Mouse (Mus musculus) lung, embryonic 15.5 days (tissue): Measurements from ENCODE around the gene Foxa3. TPM values are rescaled to one million over a fixed set of nuclear protein-coding genes. Genes with fewer than 3 reads are reported as not detected.

Source experiments
- ATAC-seq: fragments of 200-750 bp; cut with Nextera tagmentation; 2 replicates; pipeline ENCODE4 v1.8.0; 2017; ENCODE audit warnings: moderate number of reproducible peaks, borderline replicate concordance; ENCODE audit not compliant: low FRiP score, low TSS enrichment; ENCODE audit errors: extremely low read depth
- H3K27ac ChIP-seq: fragments of 300-500 bp; sonication (generic); 2 replicates; pipeline ENCODE4 v1.5.1; 2015; ENCODE audit warnings: moderate library complexity, mild to moderate bottlenecking, inconsistent platforms
- H3K27me3 ChIP-seq: fragments of 300-500 bp; sonication (generic); 2 replicates; pipeline ENCODE4 v1.6.1; 2015; ENCODE audit warnings: inconsistent platforms
- H3K36me3 ChIP-seq: fragments of 300-500 bp; sonication (generic); 2 replicates; pipeline ENCODE4 v1.6.1; 2015; ENCODE audit warnings: inconsistent platforms
- H3K4me1 ChIP-seq: fragments of 300-500 bp; sonication (generic); 2 replicates; pipeline ENCODE4 v1.6.1; 2015; ENCODE audit warnings: inconsistent platforms
- H3K4me2 ChIP-seq: fragments of 300-500 bp; sonication (generic); 2 replicates; pipeline ENCODE4 v1.6.1; 2015; ENCODE audit warnings: inconsistent platforms, mild to moderate bottlenecking, moderate library complexity
- H3K4me3 ChIP-seq: fragments of 300-500 bp; sonication (generic); 2 replicates; pipeline ENCODE4 v1.5.1; 2015; ENCODE audit warnings: mild to moderate bottlenecking, inconsistent platforms
- H3K9ac ChIP-seq: fragments of 300-500 bp; sonication (generic); 2 replicates; pipeline ENCODE4 v1.6.1; 2015; ENCODE audit warnings: inconsistent platforms
- H3K9me3 ChIP-seq: fragments of 300-500 bp; sonication (generic); 2 replicates; pipeline ENCODE4 v1.6.1; 2016; ENCODE audit warnings: inconsistent platforms
- WGBS: fragments of 180-500 bp; shearing (Covaris S2); methylation state at CpG from one replicate; pipeline ENCODE4 v1.1.7; 2015; 5-methylcytosine and 5-hydroxymethylcytosine counted together
- polyA plus RNA-seq: library from polyadenylated mRNA; unstranded; fragments of >200 nt; fragmentation: Nextera tagmentation; extraction: Ambion mirVana; gene quantifications from 2 replicates; pipeline ENCODE4 v1.2.1, GENCODE M21; 2015

The Foxa3 gene
- polyA plus RNA-seq, 1 experiment from 2014 or later, result 2.4 TPM

- Histone ChIP-seq H3K9ac (peak overlapping the region; percentile 53), H3K27ac (no peak overlapping the region), H3K4me1 (peaks cover 22% of the 10 kb centered on the region), H3K9me3 (no peaks in the 10 kb centered on the region), H3K36me3 (no peaks in the 10 kb centered on the region), H3K4me3 (peak overlapping the region; percentile 53), H3K27me3 (peaks cover 35% of the 10 kb centered on the region), H3K4me2 (peak overlapping the region; percentile 83)
- WGBS, result under 1% methylated on average over 59 of the region's 59 CpGs
- ATAC-seq, result no peak; the same call in 1 of the 2 replicates
These were observed 31.6 kb downstream of the Foxa3 start for GRCm38 (mm10) chr7:18991660-18992293.

DNA sequence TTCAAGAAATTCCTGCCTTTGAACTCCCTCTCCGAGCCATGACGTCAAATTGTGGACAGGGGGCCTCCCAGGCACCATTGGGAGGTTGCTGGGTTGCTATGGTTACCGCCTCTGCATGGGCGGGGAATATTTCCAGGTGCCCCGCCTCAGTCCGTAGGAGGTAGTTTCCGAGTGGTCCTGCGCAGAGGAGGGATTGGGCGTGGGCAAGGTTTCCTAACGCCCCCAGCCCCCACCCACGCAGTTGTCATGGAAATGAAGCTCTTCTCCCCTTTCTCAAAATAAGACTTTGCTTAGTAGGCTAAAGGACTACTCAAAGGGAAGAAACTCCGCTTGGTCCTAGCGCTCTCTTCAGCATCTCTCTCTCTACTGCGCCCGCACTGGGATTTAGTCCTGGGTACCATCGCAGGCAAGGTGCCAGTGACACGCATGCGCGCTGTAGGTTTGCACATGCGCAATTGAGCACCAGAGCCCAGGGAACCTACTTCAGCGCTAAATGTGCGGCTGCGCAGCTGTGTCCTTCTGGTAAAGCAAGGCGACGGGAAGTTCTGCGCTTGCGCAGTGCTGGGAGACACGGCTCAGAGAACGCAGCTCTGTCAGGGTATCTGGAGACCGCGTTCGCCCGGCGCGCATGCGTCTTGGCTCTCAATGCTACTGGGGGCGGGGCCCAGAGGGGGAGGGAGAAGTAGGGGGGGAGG lies 32.6 kb downstream of the Foxa3 start, which contains the start of gene Mypop:
Gene Mypop, plus strand, starts transcription at position 645 of the 695 bp plus-strand sequence.
- Histone ChIP-seq H3K36me3 (no peaks in the 10 kb centered on the region), H3K27ac (peak within 1 kb of the TSS; percentile 57), H3K4me3 (peak within 1 kb of the TSS; percentile 53), H3K9ac (peak within 1 kb of the TSS; percentile 53), H3K4me1 (peaks cover 22% of the 10 kb centered on the region), H3K4me2 (peak within 1 kb of the TSS; percentile 83), H3K9me3 (no peaks in the 10 kb centered on the region), H3K27me3 (peaks cover 35% of the 10 kb centered on the region)
- under 1% methylated on average over 37 of the region's 37 CpGs for WGBS
- ATAC-seq, result peak; percentile 93

DNA sequence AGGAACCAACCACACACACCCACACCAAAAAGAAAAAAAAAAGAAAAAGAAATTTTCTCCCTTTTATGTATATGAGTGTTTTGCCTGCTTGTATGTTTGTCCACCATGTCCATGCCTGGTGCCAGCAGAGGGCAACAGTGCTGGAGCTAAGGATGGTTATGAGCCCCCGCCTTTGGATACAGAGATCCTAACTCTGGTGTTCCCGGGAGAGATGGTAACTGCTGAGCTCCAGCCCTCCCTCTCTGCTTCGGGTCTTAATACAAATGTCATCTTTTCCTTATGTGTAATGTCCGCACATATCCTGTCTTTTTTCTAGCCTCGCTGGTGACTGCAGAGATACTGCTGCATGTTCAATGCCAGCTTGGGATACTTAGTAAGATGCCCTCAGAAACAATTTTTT lies 33.3 kb downstream of the Foxa3 start:
- peak overlapping the region; percentile 53 for H3K4me3 ChIP-seq
- H3K4me2 ChIP-seq, result peak overlapping the region; percentile 83
- no peaks in the 10 kb centered on the region for H3K9me3 ChIP-seq
- peaks cover 22% of the 10 kb centered on the region for H3K4me1 ChIP-seq
- H3K9ac ChIP-seq, result 0 out of 2 replicates have a peak overlapping the region, but pooled peaks have one; percentile 1
- no peaks in the 10 kb centered on the region for H3K36me3 ChIP-seq
- no peak for ATAC-seq
- H3K27me3 ChIP-seq, result peaks cover 35% of the 10 kb centered on the region
- H3K27ac ChIP-seq, result peak overlapping the region; percentile 57; the same call in 1 of the 2 replicates
- 5% methylated on average over 5 of the region's 5 CpGs for WGBS

DNA sequence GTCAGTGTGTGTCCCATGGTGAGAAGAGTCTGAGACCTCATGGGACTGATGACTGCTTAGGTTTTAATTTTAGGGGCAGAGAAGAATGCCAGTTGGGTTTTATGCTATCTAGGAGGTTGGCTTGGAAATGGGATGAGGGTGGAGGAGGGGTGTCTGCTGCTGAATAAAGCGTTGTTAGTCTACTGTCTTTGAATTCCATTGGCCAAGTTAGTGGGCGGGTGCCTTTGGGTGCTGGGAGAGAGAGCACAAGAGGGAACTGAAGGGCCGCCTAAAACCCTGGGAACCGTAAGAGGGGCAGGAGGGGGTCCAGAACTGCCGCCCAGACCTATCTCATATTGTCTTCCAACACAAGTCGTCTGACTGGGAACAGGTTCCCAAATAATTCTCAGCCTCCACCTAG lies 34.6 kb downstream of the Foxa3 start:
- H3K36me3 ChIP-seq, result no peaks in the 10 kb centered on the region
- H3K27me3 ChIP-seq, result peaks cover 34% of the 10 kb centered on the region
- no peak overlapping the region for H3K27ac ChIP-seq
- H3K4me1 ChIP-seq, result peaks cover 22% of the 10 kb centered on the region
- no peak overlapping the region for H3K4me3 ChIP-seq
- H3K4me2 ChIP-seq, result no peak overlapping the region
- ATAC-seq, result no peak
- no peaks in the 10 kb centered on the region for H3K9me3 ChIP-seq
- 65% methylated on average over 6 of the region's 6 CpGs for WGBS
- no peak overlapping the region for H3K9ac ChIP-seq

DNA sequence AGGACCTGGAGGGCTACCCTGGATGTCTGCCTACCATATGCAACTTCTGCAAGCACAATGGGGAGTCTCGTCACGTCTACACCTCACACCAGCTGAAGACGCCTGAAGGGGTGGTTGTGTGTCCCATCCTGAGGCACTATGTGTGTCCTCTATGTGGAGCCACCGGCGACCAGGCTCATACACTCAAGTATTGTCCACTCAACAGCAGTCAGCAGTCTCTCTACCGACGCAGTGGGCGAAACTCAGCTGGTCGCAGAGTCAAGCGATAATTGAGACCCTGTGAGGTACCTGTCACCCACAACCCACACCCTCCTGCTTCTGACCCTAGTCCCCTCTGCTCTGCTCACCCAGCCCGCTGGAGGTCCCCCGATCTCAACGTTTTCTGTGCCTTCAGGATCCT lies 35.6 kb downstream of the Foxa3 start:
- Histone ChIP-seq H3K4me1 (peaks cover 22% of the 10 kb centered on the region), H3K9ac (no peak overlapping the region), H3K36me3 (no peaks in the 10 kb centered on the region), H3K4me3 (no peak overlapping the region), H3K4me2 (no peak overlapping the region), H3K27me3 (peaks cover 24% of the 10 kb centered on the region), H3K9me3 (no peaks in the 10 kb centered on the region), H3K27ac (no peak overlapping the region)
- WGBS, result 71% methylated on average over 13 of the region's 13 CpGs
- ATAC-seq, result no peak

DNA sequence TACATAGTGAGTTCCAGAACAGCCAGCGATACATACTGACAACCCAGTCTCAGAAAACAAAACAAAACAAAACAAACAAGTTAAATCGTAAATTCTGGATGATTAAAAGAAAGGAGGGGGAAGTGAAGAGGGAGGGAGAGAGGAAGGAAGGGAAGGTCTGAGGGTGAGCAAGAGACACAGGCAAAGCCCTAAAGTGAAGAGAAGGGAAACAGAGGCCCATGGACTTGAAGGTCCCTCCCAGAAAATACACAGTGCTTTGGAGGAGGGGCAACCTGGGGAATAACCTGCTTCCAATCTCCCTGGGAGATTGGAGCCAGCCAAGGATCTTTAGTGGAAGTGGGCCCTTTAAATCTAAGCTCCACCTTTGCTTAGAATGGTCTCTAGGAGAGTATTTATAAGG lies 36.2 kb downstream of the Foxa3 start, which contains the start of gene Nanos2:
Gene Nanos2, plus strand, starts transcription at position 301 of the 400 bp plus-strand sequence.
- H3K9ac ChIP-seq, result no peak within 1 kb of the TSS
- WGBS, result 51% methylated on average over 2 of the region's 2 CpGs
- H3K4me2 ChIP-seq, result no peak within 1 kb of the TSS
- H3K36me3 ChIP-seq, result no peaks in the 10 kb centered on the region
- no peaks in the 10 kb centered on the region for H3K9me3 ChIP-seq
- H3K27ac ChIP-seq, result no peak within 1 kb of the TSS
- H3K27me3 ChIP-seq, result peaks cover 18% of the 10 kb centered on the region
- no peak for ATAC-seq
- peaks cover 20% of the 10 kb centered on the region for H3K4me1 ChIP-seq
- no peak within 1 kb of the TSS for H3K4me3 ChIP-seq

- Histone ChIP-seq H3K4me2 (no peak overlapping the region), H3K27me3 (peaks cover 12% of the 10 kb centered on the region; the same call in 1 of the 2 replicates), H3K4me1 (peaks cover 14% of the 10 kb centered on the region), H3K36me3 (no peaks in the 10 kb centered on the region), H3K9me3 (no peaks in the 10 kb centered on the region), H3K4me3 (no peak overlapping the region), H3K9ac (no peak overlapping the region), H3K27ac (no peak overlapping the region)
- no peak for ATAC-seq
- WGBS, result 60% methylated on average over 2 of the region's 2 CpGs
These were observed 36.8 kb downstream of the Foxa3 start for GRCm38 (mm10) chr7:18986503-18986902.

DNA sequence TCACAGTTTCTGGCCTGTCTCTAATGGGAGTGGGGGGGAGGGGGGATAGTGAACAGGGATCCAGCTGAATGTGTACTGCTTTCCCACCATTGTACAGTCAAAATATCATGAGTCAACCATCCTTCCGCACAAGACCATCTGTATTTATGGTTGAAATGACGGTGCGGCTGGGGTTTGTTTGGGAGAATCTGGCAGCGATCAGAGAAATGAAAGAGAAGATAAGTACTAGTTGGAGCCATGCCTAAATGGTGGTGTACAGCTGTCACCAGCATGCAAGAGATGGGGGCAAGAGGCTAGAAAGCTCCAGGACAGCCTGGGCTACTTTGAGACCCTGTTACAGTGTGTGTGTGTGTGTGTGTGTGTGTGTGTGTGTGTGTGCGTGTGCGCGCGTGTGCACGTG lies 45.0 kb downstream of the Foxa3 start:
- Histone ChIP-seq H3K9me3 (no peaks in the 10 kb centered on the region), H3K4me1 (no peaks in the 10 kb centered on the region), H3K9ac (no peak overlapping the region), H3K27me3 (no peaks in the 10 kb centered on the region), H3K4me2 (no peak overlapping the region), H3K27ac (no peak overlapping the region), H3K4me3 (no peak overlapping the region), H3K36me3 (no peaks in the 10 kb centered on the region)
- no peak for ATAC-seq
- 75% methylated on average over 9 of the region's 9 CpGs for WGBS

DNA sequence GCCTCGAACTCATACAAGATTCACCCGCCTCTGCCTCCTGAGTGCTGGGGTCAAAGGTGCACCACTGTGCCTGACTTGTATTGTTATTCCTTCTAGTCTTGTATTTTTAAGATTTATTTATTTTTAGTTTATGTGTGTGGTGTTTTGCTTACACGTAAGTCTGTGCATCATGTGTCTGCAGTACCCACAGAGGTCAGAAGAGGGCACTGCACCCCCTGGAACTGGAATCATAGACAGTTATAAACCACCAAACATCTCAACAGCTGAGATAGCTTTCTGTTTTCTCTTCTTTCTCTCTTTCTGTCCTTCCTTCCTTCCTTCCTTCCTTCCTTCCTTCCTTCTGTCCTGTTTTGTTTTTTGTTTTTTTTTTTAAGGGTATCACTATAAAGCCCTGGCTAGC lies 52.4 kb downstream of the Foxa3 start:
- ATAC-seq, result no peak

GRCm38 (mm10) chr7:18967603-18968002 lies 55.7 kb downstream of the Foxa3 start:
- H3K4me3 ChIP-seq, result no peak overlapping the region
- H3K36me3 ChIP-seq, result no peaks in the 10 kb centered on the region
- peaks cover 14% of the 10 kb centered on the region for H3K4me1 ChIP-seq
- H3K27ac ChIP-seq, result no peak overlapping the region
- H3K4me2 ChIP-seq, result no peak overlapping the region
- no peak for ATAC-seq
- no peak overlapping the region for H3K9ac ChIP-seq
- H3K27me3 ChIP-seq, result peaks cover 39% of the 10 kb centered on the region
- WGBS, result 7% methylated on average over 8 of the region's 8 CpGs
- H3K9me3 ChIP-seq, result no peaks in the 10 kb centered on the region

More for the DNA sequence above, 52.4 kb downstream of the Foxa3 start:
- no peak overlapping the region for H3K9ac ChIP-seq
- no peak overlapping the region for H3K4me2 ChIP-seq
- H3K4me3 ChIP-seq, result no peak overlapping the region
- WGBS, result 89% methylated on average over 3 of the region's 3 CpGs
- H3K36me3 ChIP-seq, result no peaks in the 10 kb centered on the region
- H3K4me1 ChIP-seq, result no peaks in the 10 kb centered on the region
- H3K27me3 ChIP-seq, result peaks cover 6% of the 10 kb centered on the region; the same call in 1 of the 2 replicates
- H3K27ac ChIP-seq, result no peak overlapping the region
- H3K9me3 ChIP-seq, result no peaks in the 10 kb centered on the region

DNA sequence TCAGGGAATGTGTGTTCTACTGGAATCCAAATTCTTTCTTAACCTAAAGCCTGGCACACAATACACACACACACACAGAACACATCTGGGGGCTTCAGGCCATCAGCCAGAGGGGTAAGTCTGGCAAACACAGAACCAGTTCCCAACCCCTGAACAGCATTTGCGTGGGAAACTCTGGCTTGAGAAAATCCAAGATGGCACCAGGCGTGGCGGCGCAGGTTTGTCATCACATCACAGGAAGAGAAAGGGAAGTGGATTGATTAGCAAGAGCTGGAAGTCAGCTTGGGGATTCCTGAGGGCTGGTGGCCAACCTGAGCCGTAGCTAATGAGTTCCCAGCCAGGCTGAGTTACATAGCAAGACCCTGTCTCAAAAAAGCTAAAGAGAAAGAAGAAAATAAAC lies 58.0 kb downstream of the Foxa3 start:
- no peak overlapping the region for H3K4me3 ChIP-seq
- no peak overlapping the region for H3K27ac ChIP-seq
- no peak overlapping the region for H3K4me2 ChIP-seq
- H3K36me3 ChIP-seq, result no peaks in the 10 kb centered on the region
- H3K9me3 ChIP-seq, result no peaks in the 10 kb centered on the region
- WGBS, result 74% methylated on average over 5 of the region's 5 CpGs
- no peak for ATAC-seq
- H3K27me3 ChIP-seq, result peaks cover 62% of the 10 kb centered on the region
- H3K4me1 ChIP-seq, result peaks cover 15% of the 10 kb centered on the region
- H3K9ac ChIP-seq, result no peak overlapping the region

DNA sequence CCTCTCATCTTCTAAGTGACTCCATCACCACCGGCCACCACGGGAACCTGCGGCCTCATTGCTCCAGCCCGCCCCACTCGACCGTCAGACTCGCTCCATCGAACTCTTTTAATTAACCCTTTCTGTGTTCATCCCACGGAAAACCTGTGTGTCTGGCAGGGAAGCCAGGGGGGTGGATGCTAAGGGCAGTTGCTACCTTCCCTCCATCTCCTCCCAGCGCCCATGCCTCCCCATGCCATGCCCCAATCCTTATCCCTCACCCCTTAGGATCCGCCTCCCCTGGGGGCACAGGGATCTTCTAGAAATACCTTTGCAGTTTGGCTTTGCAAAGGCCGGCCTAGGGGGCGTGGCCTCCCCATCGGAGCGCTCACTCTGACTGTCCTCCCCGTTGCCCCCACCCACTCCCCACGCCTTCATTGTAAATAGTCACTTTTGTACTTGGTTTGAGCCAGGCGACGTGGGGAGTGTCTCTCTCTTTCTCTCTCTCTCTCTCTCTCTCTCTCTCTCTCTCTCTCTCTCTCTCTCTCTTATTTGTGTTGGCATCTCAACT lies 60.0 kb downstream of the Foxa3 start:
- Histone ChIP-seq H3K27ac (no peak overlapping the region), H3K36me3 (no peaks in the 10 kb centered on the region), H3K4me3 (no peak overlapping the region), H3K4me1 (peaks cover 25% of the 10 kb centered on the region), H3K27me3 (peaks cover 77% of the 10 kb centered on the region), H3K9me3 (no peaks in the 10 kb centered on the region), H3K9ac (no peak overlapping the region), H3K4me2 (0 out of 2 replicates have a peak overlapping the region, but pooled peaks have one; percentile 18)
- WGBS, result 2% methylated on average over 19 of the region's 19 CpGs
- ATAC-seq, result no peak
